Mouse (Mus musculus) MEL (cell line): ENCODE measurements around the gene Isl1. TPM values are rescaled to one million over a fixed set of nuclear protein-coding genes. Genes with fewer than 3 reads are reported as not detected.
A peak's percentile ranks its signal among the peaks of the same experiment; 100 is the strongest.

ENCODE experiments used
- DNase-seq: peaks from one replicate; pipeline ENCODE4 v3.0.0; 2011; ENCODE audit warnings: low read depth, low spot score
- H3K27ac ChIP-seq: 2 replicates; pipeline ENCODE4 v1.5.1; 2012; ENCODE audit warnings: low read depth, mild to moderate bottlenecking, control low read depth, low read length, moderate library complexity; ENCODE audit not compliant: control insufficient read depth
- H3K27me3 ChIP-seq, 2 experiments: fragments of 150-350 bp in 1 of 2; sonication (generic) in 1 of 2; 2 replicates each; pipeline ENCODE4 v1.6.1; 2012; ENCODE audit warnings: low read length in 2 of 2, mild to moderate bottlenecking in 2 of 2, improper control_type of control experiment in 1 of 2, moderate library complexity in 1 of 2; ENCODE audit not compliant: insufficient read depth in 2 of 2, control insufficient read depth in 1 of 2
- H3K36me3 ChIP-seq, 2 experiments: 2 replicates each; pipeline ENCODE4 v1.6.1; 2012 to 2014; ENCODE audit warnings: low read length in 2 of 2, improper control_type of control experiment in 1 of 2, inconsistent platforms in 1 of 2, mild to moderate bottlenecking in 1 of 2; ENCODE audit not compliant: insufficient read depth in 2 of 2, control insufficient read depth in 1 of 2
- H3K4me1 ChIP-seq, 2 experiments: fragments of 150-350 bp in 1 of 2; sonication (generic) in 1 of 2; 2 replicates each; pipeline ENCODE4 v1.6.1; 2012; ENCODE audit warnings: low read length in 2 of 2, improper control_type of control experiment in 1 of 2, mild to moderate bottlenecking in 1 of 2; ENCODE audit not compliant: insufficient read depth in 2 of 2, control insufficient read depth in 1 of 2
- H3K4me3 ChIP-seq, 2 experiments: fragments of 150-350 bp in 1 of 2; sonication (generic) in 1 of 2; 2 replicates each; pipeline ENCODE4 v1.5.1; 2012; ENCODE audit warnings: low read depth in 2 of 2, low read length in 2 of 2, mild to moderate bottlenecking in 2 of 2, moderate library complexity in 2 of 2, control low read depth in 1 of 2, improper control_type of control experiment in 1 of 2; ENCODE audit not compliant: control insufficient read depth in 1 of 2, insufficient read depth in 1 of 2
- H3K79me2 ChIP-seq: 2 replicates; pipeline ENCODE4 v1.6.1; 2012; ENCODE audit warnings: mild to moderate bottlenecking, low read length, moderate library complexity; ENCODE audit not compliant: control insufficient read depth, poor library complexity, insufficient read depth
- H3K9ac ChIP-seq: 2 replicates; pipeline ENCODE4 v1.6.1; 2012; ENCODE audit warnings: low read depth, mild to moderate bottlenecking, control low read depth, low read length, moderate library complexity; ENCODE audit not compliant: control insufficient read depth, poor library complexity, severe bottlenecking
- H3K9me3 ChIP-seq: fragments of 150-350 bp; sonication (generic); replicated peaks from 2 replicates; pipeline ENCODE4 v1.6.1; 2012; ENCODE audit warnings: mild to moderate bottlenecking, low read length, improper control_type of control experiment, moderate library complexity; ENCODE audit not compliant: insufficient read depth
- BHLHE40 ChIP-seq: IDR thresholded peaks from 2 replicates; pipeline ENCODE4 v1.6.1; 2012; ENCODE audit warnings: low read depth, mild to moderate bottlenecking, inconsistent platforms, low read length, improper control_type of control experiment, borderline replicate concordance
- E2F4 ChIP-seq: IDR thresholded peaks from 2 replicates; pipeline ENCODE4 v1.6.1; 2011; ENCODE audit warnings: low read depth, low read length, improper control_type of control experiment, borderline replicate concordance
- EP300 ChIP-seq, 2 experiments: IDR thresholded peaks; 2 replicates each; pipeline ENCODE4 v1.6.1; 2011; ENCODE audit warnings: improper control_type of control experiment in 2 of 2, low read length in 2 of 2, low read depth in 1 of 2, mild to moderate bottlenecking in 1 of 2
- ETS1 ChIP-seq: IDR thresholded peaks from 2 replicates; pipeline ENCODE4 v1.6.1; 2012; ENCODE audit warnings: low read depth, mild to moderate bottlenecking, inconsistent platforms, low read length, improper control_type of control experiment, moderate library complexity
- GATA1 ChIP-seq: IDR thresholded peaks from 2 replicates; pipeline ENCODE4 v1.6.1; 2011; ENCODE audit warnings: low read depth, low read length, improper control_type of control experiment
- MAFK ChIP-seq: IDR thresholded peaks from 2 replicates; pipeline ENCODE4 v1.6.1; 2011; ENCODE audit warnings: low read depth, mild to moderate bottlenecking, low read length, improper control_type of control experiment, borderline replicate concordance
- MAX ChIP-seq: IDR thresholded peaks from 2 replicates; pipeline ENCODE4 v1.6.1; 2011; ENCODE audit warnings: low read length, improper control_type of control experiment
- MAZ ChIP-seq: IDR thresholded peaks from 2 replicates; pipeline ENCODE4 v1.6.1; 2012; ENCODE audit warnings: low read depth, mild to moderate bottlenecking, inconsistent platforms, low read length, improper control_type of control experiment
- MEF2A ChIP-seq: IDR thresholded peaks from 2 replicates; pipeline ENCODE4 v1.6.1; 2014; ENCODE audit warnings: low read depth, mild to moderate bottlenecking, inconsistent platforms, low read length, improper control_type of control experiment; ENCODE audit not compliant: poor library complexity, insufficient replicate concordance, severe bottlenecking; ENCODE audit errors: extremely low read depth
- MXI1 ChIP-seq: IDR thresholded peaks from 2 replicates; pipeline ENCODE4 v1.6.1; 2011; ENCODE audit warnings: mild to moderate bottlenecking, low read depth, low read length, improper control_type of control experiment
- POLR2AphosphoS5 ChIP-seq: IDR thresholded peaks from 2 replicates; pipeline ENCODE4 v1.6.1; 2012; ENCODE audit warnings: low read depth, borderline replicate concordance, mild to moderate bottlenecking, inconsistent platforms, low read length, moderate library complexity, mixed read lengths
- RCOR1 ChIP-seq: IDR thresholded peaks from 2 replicates; pipeline ENCODE4 v1.6.1; 2012; ENCODE audit warnings: low read depth, mild to moderate bottlenecking, inconsistent platforms, low read length, improper control_type of control experiment
- SMC3 ChIP-seq: IDR thresholded peaks from 2 replicates; pipeline ENCODE4 v1.6.1; 2011; ENCODE audit warnings: low read depth, low read length, improper control_type of control experiment
- TCF12 ChIP-seq: IDR thresholded peaks from 2 replicates; pipeline ENCODE4 v1.6.1; 2014; ENCODE audit warnings: low read depth, mild to moderate bottlenecking, inconsistent platforms, low read length, improper control_type of control experiment, moderate library complexity
- UBTF ChIP-seq: IDR thresholded peaks from 2 replicates; pipeline ENCODE4 v1.6.1; 2012; ENCODE audit warnings: low read depth, mild to moderate bottlenecking, inconsistent platforms, low read length, improper control_type of control experiment, moderate library complexity, borderline replicate concordance; ENCODE audit not compliant: insufficient read depth
- USF2 ChIP-seq, 2 experiments: IDR thresholded peaks; 2 replicates each; pipeline ENCODE4 v1.6.1; 2011 to 2012; ENCODE audit warnings: improper control_type of control experiment in 2 of 2, low read length in 2 of 2, borderline replicate concordance in 1 of 2, inconsistent platforms in 1 of 2, low read depth in 1 of 2, mild to moderate bottlenecking in 1 of 2; ENCODE audit not compliant: insufficient read depth in 1 of 2
- ZKSCAN1 ChIP-seq: IDR thresholded peaks from 2 replicates; pipeline ENCODE4 v1.6.1; 2012; ENCODE audit warnings: low read depth, mild to moderate bottlenecking, inconsistent platforms, low read length, improper control_type of control experiment, moderate library complexity
- ZNF384 ChIP-seq: IDR thresholded peaks from 2 replicates; pipeline ENCODE4 v1.6.1; 2012; ENCODE audit warnings: low read depth, mild to moderate bottlenecking, inconsistent platforms, low read length, improper control_type of control experiment
- polyA plus RNA-seq, 2 experiments: library from polyadenylated mRNA; stranded (reverse) in 1 of 2; unstranded in 1 of 2; fragments of >175 nt in 1 of 2; fragments of >200 nt in 1 of 2; gene quantifications; 2 replicates each; pipeline versions ENCODE4 v1.2.1 to v1.2.4; 2012; ENCODE audit warnings: low replicate concordance in 2 of 2, low read depth in 1 of 2; ENCODE audit not compliant: insufficient read length in 2 of 2, insufficient read depth in 1 of 2, missing spikeins in 1 of 2
- total RNA-seq: library from RNA; depleted of rRNA; stranded (reverse); fragments of 300-350 nt; gene quantifications from 2 replicates; pipeline ENCODE4 v1.2.3, GENCODE M21; 2012

The Isl1 gene
- total and polyA plus RNA-seq, 3 experiments, result 0.14 to 0.31 TPM; not detected in 1

DNA sequence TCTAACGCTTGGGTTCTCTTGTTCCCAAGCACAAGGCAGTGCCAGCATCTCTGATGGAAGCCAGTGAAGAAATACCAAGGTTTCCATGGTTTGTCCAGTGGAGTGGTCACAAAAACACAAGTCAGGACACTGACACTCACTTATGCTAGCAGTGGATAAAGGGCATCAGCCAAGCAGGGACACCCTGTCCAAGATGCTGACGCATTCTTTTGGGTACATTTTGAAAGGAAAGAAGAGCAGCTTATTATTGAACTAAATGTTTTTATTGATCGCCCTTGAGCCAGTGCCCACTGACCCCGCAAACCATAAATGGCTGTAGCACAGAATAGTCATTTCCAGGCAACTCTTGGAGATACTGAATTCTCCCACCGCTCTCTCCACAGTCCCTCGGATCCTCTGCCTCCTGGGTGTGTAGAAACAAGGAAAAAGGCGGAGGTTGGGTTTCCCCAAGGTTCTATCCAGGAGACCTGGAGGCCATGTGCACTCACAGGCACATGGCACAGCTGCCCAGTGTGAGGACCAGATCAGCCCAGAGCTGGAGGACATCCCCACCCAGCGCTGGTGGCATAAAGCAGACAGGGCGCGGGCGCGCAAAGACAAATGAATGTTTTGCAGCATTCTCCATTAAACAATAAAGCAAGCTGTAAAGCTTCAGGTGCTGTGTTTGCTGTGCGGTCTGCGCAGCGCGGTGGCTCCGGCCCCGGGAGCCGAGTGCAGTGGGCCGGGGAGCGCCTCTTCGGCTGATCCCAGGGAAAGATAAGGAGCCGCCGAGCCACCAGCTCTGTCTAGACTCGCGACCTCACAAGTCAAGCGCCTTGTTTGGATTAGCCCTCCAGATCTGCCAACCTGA lies 16.0 kb downstream of the Isl1 start:
- Histone ChIP-seq H3K27me3 (no peaks in the 10 kb centered on the region), H3K79me2 (no peaks in the 10 kb centered on the region), H3K9me3 (no peaks in the 10 kb centered on the region), H3K4me3 (no peak overlapping the region), H3K9ac (no peak overlapping the region), H3K4me1 (peaks cover 0 to 2% of the 10 kb centered on the region in 2 experiments; a peak in 2 of 4 replicates), H3K27ac (no peak overlapping the region), H3K36me3 (no peaks in the 10 kb centered on the region)
- DNase-seq, result no peak
- no peak for TF ChIP-seq RCOR1
- no peak for TF ChIP-seq E2F4
- TF ChIP-seq UBTF, result no peak
- TF ChIP-seq SMC3, result no peak
- TF ChIP-seq USF2 (IDR thresholded peaks at IDR 0.05; ENCODE audit: borderline replicate concordance in 1 of 2, insufficient read depth in 1 of 2, low read depth in 1 of 2, low read length in 2 of 2), result no peak
- TF ChIP-seq MXI1, result no peak
- TF ChIP-seq MAFK, result no peak
- TF ChIP-seq POLR2AphosphoS5, result no peak
- TF ChIP-seq MAX, result no peak

DNA sequence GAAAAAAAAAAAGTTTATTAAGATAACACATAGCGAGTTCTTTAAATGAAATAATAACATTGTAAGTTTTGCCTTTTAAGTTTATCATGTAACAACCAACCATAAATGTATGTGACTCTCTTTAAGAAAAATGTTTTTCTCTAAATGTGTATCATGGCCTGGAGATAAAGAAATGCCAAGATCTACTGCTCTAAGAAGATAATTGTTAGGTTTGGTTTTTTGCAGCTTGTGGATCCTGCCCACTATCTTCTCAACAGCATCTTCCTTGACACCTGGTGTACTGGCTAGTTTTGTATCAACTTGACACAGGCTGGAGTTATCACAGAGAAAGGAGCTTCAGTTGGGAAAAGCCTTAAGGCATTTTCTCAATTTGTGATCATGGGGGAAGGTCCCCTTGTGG lies 19.8 kb downstream of the Isl1 start:
- Histone ChIP-seq H3K9me3 (no peaks in the 10 kb centered on the region), H3K9ac (no peak overlapping the region), H3K36me3 (no peaks in the 10 kb centered on the region), H3K27ac (no peak overlapping the region), H3K27me3 (no peaks in the 10 kb centered on the region), H3K79me2 (no peaks in the 10 kb centered on the region), H3K4me1 (peaks cover 0 to 2% of the 10 kb centered on the region in 2 experiments; a peak in 2 of 4 replicates), H3K4me3 (no peak overlapping the region)
- TF ChIP-seq UBTF, result no peak
- TF ChIP-seq ETS1, result peak; percentile 63
- no peak for TF ChIP-seq SMC3
- no peak for TF ChIP-seq MAX
- no peak for TF ChIP-seq ZKSCAN1
- no peak for TF ChIP-seq GATA1
- TF ChIP-seq TCF12, result peak; percentile 91
- TF ChIP-seq E2F4, result no peak
- peak; percentile 26; the same call in 1 of the 2 replicates for TF ChIP-seq MEF2A
- TF ChIP-seq MAZ, result no peak
- TF ChIP-seq EP300 (IDR thresholded peaks at IDR 0.05; ENCODE audit: low read depth in 1 of 2, low read length in 2 of 2), result peak in 1 of 2 experiments; percentile 70; a peak in 2 of 4 replicates
- TF ChIP-seq BHLHE40, result no peak
- TF ChIP-seq ZNF384, result peak; percentile 24; the same call in 1 of the 2 replicates
- no peak for DNase-seq
